Mouse (Mus musculus) embryo, embryonic 11 days (tissue): ENCODE measurements around the gene Ppp4r4.
"Not testable (repeated sequence)": the region's sequence is repeated elsewhere in the genome, so short reads cannot be mapped to it uniquely, and the experiment has no call there.

ENCODE experiments used
- DNase-seq: peaks from one replicate; pipeline ENCODE4 v3.0.0-alpha.2; 2015

Ppp4r4 gene

GRCm38 (mm10) chr12:103644601-103645000, 112.5 kb downstream of the Ppp4r4 start:
- DNase-seq = no peak

- no peak for DNase-seq
Observed at GRCm38 (mm10) chr12:103646314-103646713, 114.2 kb downstream of the Ppp4r4 start.

- no peak for DNase-seq
Observed at GRCm38 (mm10) chr12:103653836-103654235, 121.8 kb downstream of the Ppp4r4 start.

- no peak for DNase-seq
Observed at GRCm38 (mm10) chr12:103655123-103656044, 123.3 kb downstream of the Ppp4r4 start.

- no peak for DNase-seq
Observed at GRCm38 (mm10) chr12:103656848-103657626, 125.0 kb downstream of the Ppp4r4 start, which contains the start of gene Serpina6. TSS of gene Serpina6 (minus strand) at chr12:103657212.

GRCm38 (mm10) chr12:103657991-103658390, 125.9 kb downstream of the Ppp4r4 start:
- no peak for DNase-seq

- no peak for DNase-seq
Observed at GRCm38 (mm10) chr12:103659171-103659570, 127.1 kb downstream of the Ppp4r4 start.

GRCm38 (mm10) chr12:103660076-103660475, 128.0 kb downstream of the Ppp4r4 start:
- DNase-seq = no peak

GRCm38 (mm10) chr12:103662053-103662452, 130.0 kb downstream of the Ppp4r4 start:
- DNase-seq = not testable (repeated sequence)
